ENCODE assay signal across 15 mouse cellular contexts in the genomic region with DNA sequence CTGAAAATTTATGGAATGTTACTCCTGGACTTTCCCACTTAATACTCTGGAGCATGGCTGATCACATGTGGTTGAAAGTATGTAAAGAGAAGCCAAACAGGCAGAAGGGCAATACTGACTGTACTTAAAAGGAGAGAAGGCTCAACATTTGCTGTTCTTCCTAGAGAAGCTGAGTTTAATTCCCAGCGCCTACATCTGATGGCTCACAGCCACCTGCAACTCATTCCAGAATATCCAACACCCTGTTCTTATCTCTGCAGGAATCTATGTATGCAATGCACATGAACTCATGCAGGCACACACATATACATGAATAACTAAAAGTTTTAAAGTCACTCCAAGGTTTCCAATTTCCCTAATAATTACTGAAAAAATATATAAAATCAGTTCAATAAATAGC.
"Had no signal": no experiment of that assay in that cellular context is flagged by ENCODE, and none has a peak within 500 bp of the region (broad histone marks: within the 10 kb centered on the region; RNA-seq: fewer than 3 reads in every experiment).

No protein-coding gene starts in this region.

- H3K4me2 ChIP-seq: liver, embryonic 13.5 days; midbrain, embryonic 11.5 days; stomach, embryonic 15.5 days had no signal

- DNase-seq: kidney, postnatal 25 days; layer of hippocampus, postnatal 36 days; liver, embryonic 13.5 days; lung, adult 2 months; lung, postnatal 14 days; lung, postnatal 4 days; midbrain, embryonic 14.5 days; right cerebral cortex, postnatal 14 days; right cerebral cortex, postnatal 4 days; thymus, adult 18-20 months; thymus, postnatal 36 days had no signal

- H3K4me3 ChIP-seq: left cerebral cortex, adult 2 months; liver, embryonic 13.5 days; stomach, embryonic 15.5 days had no signal

- H3K9ac ChIP-seq: liver, embryonic 13.5 days; stomach, embryonic 15.5 days had no signal

- H3K27ac ChIP-seq: kidney, postnatal 0 days; left cerebral cortex, adult 2 months; liver, embryonic 13.5 days; stomach, embryonic 15.5 days had no signal

- H3K4me1 ChIP-seq: stomach, embryonic 15.5 days had no signal

- H3K9me3 ChIP-seq: liver, embryonic 13.5 days; stomach, embryonic 15.5 days had no signal

- H3K27me3 ChIP-seq: liver, embryonic 13.5 days; stomach, embryonic 15.5 days had no signal
